Mouse (Mus musculus): ENCODE data around the gene Sin3b.

DNA sequence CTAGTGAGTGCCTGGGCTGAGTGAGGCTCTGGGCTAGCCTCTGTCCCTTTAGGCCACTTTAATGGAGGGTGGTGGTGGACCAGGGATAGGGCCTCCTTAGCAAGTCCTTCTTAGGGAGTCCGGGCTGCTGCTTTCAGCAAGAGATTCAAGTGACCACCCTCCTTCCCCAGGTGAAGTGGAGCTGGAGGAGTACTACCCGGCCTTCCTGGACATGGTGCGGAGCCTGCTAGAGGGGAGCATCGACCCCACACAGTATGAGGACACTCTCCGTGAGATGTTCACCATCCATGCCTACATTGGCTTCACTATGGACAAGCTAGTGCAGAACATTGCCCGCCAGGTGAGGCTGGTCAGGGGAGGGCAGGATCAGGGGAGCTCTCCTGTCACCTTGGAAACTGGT is 27.2 kb downstream of the Sin3b start:
- TF ChIP-seq CTCF (IDR thresholded peaks at IDR 0.05), result no peak
- no peak for TF ChIP-seq POLR2A (IDR thresholded peaks at IDR 0.05; ENCODE audit: insufficient read depth, low read depth, low read length)
